Mouse (Mus musculus) ZHBTc4 (cell line): ENCODE data around the gene Krt9.
"Not testable (repeated sequence)": the region's sequence is repeated elsewhere in the genome, so short reads cannot be mapped to it uniquely, and the experiment has no call there.

Experiments used
- DNase-seq: peaks from one replicate; pipeline ENCODE4 v3.0.0-alpha.2; 2011; ENCODE audit warnings: low read depth, low spot score

Krt9 gene

GRCm38 (mm10) chr11:100192992-100193391 lies at the start of gene Krt9:
Gene Krt9, minus strand, starts transcription at chr11:100193246.
- no peak for DNase-seq

- DNase-seq: not testable (repeated sequence)
Measured at GRCm38 (mm10) chr11:100240272-100240671, 47.2 kb upstream of the Krt9 start.

DNA sequence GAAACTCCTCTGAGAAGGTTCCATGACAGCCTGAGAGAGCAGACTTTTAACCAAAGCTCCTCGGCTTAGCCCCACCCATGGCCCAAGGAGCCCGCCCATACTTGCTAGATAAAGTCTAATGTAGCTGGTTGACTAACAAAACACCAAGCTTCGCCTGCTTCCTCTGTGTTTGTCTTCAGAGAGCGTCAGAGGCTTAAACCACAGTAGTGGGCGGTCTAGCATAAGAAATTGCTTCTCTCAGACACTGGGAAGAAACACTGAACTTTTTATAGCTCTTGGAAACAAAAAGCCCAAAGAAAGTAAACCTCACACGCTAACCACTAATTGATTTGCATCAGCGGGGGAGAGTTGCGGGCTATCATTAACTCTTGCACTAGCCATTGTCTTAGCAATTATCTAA lies 28.7 kb upstream of the Krt9 start:
- DNase-seq: peak; percentile 60

DNA sequence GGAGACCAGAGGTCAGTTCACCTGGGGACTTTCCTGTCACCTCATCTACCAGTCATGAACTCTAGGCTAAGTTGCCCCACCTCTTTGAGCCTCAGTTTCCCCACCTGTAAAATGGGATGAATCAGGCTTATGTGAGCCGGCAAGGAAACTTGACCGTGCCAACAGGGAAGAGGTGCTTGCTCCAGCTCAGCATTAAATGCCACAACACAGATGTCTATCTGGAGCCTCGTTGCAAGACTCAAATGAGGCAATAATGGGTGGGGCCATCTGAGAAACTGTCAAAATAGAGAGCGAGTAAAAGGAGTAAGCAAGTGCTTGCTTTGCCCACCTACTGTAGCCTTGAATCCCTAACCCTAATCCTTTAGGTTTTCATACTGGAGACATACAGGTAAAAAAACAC lies 26.3 kb upstream of the Krt9 start:
- no peak for DNase-seq

- DNase-seq: no peak
Measured at GRCm38 (mm10) chr11:100208542-100208941, 15.5 kb upstream of the Krt9 start.

DNA sequence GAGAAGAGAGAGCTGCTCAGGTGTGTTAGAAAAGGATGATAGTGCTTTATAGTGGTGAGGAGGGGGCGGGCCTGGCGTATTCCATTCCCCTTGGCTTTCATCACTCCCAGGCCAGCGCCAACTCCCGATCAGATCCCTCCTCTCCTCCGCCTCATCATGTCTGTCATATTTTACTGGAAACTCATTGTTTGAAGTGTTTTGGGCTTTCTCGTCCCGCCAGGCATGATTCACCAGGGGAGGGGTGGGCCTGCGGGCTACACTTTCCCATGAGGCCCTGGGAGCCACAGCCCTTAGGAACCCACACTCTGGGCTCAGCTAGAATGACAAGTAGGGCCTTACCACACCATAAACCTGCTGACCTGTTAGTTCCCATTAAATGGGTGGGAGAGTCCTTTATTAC lies 14.5 kb upstream of the Krt9 start, which contains the start of gene Krt14:
Krt14 (minus strand) TSS at position 51 of the 400 bp plus-strand sequence.
- DNase-seq: no peak

- DNase-seq: peak; percentile 79
Measured at GRCm38 (mm10) chr11:100203448-100203847, 10.4 kb upstream of the Krt9 start.

DNA sequence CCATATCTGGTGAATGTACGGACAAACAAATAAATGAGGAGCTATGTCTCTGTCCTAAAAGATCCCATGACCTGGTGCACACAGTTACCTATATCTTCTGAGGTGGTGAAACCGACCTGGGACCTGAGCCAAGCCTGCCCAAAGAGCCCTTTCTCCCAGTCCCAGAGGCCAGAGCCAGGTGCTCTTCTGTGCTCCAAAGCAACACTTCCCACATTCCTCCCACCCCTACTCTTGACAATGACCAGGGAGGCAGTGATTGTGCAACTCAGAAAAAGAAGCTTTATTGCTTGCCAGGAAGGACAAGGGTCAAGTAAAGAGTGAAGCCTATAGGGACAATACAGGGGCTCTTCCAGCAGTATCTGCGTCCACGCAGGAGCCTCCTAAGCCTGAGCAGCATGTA lies 9.9 kb upstream of the Krt9 start:
- no peak for DNase-seq

DNA sequence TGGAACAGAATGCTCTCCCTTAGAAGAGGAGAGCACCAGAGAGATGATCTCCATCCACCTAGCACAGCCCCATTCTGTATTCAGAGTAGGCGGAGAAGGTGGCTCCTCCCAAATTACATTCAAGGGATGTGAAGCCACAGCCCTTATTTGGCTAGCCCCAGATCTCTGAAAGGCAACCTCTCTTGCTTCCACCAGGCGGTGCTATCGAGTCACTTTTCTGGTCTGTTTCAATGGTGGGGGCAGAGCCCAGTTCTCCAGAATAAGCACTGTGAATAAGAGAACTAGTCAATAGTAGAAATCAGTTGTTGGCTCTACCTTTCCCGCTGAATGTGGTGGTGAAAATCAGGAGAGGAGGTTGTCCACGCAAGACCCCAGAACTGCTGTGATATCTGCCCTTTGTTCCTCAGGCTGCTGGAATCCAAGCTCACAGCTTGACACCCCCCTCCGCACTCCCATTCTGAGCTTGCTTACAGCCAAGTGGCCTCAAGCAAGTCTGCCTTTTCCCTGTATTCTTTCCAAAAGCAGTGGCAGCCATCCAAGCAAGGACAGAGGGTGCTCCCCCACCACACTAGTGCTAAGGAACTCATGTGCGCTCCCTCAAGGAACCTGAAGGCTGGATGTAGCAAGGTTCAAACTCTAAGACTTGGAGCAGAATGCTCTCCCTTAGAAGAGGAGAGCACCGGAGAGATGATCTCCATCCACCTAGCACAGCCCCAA lies 7.2 kb upstream of the Krt9 start:
- DNase-seq: peak; percentile 90

- peak; percentile 74 for DNase-seq
Measured at GRCm38 (mm10) chr11:100198666-100199065, 5.6 kb upstream of the Krt9 start.

- no peak for DNase-seq
Measured at GRCm38 (mm10) chr11:100191820-100192219, 1.2 kb downstream of the Krt9 start.

DNA sequence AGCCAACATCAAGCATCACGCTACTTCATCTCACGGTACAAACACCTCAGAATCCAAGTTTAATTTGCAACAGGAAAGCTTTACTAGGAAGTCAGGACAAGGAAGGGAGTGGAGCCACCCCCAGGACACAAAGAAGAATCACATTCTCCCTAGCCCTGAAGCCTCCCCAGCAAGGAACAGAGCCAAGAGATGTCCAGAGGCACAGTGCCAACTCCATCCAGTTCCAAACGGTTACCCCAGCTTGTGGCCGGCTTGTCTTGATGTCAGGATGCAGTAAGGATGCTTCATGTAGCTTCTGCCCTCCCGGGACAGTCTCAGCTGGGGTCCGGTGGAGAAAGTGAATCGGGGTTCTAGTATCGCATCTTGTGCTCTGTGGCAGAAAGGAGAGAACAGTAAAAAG lies 6.3 kb downstream of the Krt9 start:
- DNase-seq: no peak

DNA sequence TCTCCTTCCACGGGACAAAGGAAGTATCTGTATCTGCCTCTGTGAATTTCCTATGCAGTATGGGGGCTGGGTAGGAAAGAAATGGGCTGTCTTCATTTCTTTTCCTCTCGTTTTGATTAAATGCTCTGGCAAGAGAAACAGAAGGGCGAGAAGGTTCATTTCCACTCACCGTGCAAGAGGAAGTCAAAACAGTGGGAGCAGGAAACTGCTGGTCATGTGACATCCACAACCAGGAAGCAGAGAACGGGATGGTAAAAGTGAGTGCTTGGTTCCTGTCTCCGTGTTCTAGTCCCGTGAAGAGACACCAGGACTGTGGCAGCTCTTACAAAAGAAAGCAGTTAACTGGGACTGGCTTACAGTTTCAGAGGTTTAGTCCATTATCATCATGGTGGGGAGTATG lies 11.3 kb downstream of the Krt9 start:
- no peak for DNase-seq

DNA sequence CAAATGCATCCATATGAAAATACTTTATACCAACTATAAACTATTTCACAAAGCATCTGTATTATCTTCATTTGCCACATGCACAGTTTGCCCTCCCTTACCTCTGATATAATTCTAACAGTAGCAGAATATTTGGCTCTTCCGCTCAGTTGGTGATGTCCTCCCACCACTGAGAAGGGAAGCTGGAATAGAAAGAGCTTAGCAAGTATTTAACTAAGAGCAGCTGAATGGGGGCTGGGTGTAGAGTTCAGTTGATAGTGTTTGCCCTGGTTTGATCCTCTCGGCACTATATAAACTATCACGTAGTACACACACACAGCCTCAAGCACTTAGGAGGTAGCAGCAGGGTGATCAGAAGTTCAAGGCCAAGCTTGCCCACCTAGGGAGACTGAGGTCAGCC lies 13.8 kb downstream of the Krt9 start:
- DNase-seq: no peak

GRCm38 (mm10) chr11:100178307-100178706 lies 14.7 kb downstream of the Krt9 start:
- DNase-seq: no peak

DNA sequence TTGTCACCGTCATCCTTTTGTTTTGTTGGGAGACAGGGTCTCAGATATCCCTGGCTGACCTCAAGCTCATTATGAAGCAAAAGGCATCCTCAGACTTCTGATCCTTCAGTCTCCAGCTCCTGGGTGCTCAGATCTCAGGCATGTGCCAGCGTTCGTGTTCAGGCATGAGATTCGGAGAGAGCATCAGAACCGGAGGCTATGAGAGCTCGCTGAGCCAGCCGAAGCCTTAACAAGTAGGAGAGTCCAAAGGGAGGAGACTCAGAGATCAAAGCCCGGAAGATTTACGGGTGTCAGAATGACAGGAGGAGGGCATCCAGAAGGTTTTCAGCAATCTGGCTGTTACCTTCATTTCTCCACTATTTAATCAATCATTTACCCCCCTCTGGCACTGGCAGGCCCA lies 16.3 kb downstream of the Krt9 start:
- no peak for DNase-seq

DNA sequence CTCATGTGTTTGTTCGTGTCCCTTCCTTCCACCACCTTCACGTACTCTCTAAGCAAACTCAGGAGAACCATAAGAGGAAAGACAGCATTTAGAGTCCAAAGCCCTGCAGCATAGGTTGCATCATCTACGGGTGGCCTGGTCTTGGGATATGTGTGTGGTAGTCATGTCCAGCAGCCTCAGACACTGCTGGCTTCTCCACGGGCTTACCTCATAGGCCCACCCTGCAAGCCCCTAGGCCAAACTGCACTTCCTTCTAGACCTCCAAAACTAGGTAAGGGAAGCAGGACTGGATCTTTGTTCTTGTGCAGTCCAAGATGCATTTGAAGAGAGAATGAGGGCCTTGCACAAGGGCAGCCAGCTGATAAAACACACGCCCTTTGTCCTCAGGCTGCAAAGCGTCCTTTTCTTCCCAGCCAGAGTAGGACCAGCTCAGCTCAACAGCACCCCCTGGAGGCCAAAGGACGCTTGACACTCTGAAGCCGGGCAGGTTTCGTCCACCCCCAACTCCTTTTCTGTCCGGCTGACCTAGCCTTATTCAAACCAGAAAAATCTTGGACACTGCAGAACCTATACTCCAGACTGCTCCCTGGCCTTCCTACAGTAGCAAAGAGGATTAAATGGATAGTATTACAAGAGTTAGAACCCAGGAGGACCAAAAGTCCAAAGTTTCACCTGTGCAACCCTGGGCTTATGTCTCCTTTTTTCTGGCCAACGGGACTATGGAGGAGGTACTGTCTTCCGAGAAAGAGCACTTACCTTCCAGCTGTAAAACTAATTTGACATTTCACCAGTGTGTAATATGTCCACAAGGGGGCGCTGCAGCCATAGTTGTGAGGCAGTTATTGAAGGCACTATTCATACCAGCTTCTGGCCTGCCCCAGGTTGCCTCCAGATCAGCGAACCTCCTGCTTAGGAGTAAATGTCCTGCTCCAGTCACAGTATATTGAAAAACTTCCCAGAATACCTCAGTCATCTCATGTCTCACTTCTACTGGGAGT lies 24.0 kb downstream of the Krt9 start:
- DNase-seq: peak; percentile 85

DNA sequence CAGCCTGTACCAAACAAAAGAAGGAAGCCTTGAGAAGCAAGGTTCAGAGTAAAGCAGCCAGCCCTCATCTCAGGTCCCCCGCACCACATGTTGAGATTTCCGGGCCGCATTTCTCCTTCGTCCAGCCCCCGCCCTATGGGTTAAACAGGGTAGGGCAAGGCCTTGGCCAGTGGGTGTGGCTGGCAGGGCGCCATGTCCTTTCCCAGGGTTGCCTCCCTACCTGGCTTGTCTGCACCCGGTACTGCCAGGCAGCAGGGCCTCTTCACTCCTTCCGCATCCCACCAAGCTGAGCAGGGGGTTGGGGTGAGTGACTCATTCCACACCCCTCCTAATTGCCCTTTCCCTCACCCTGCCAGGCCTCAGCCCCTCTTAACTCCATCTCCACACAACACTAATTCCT lies 25.0 kb downstream of the Krt9 start:
- DNase-seq: peak; percentile 18

DNA sequence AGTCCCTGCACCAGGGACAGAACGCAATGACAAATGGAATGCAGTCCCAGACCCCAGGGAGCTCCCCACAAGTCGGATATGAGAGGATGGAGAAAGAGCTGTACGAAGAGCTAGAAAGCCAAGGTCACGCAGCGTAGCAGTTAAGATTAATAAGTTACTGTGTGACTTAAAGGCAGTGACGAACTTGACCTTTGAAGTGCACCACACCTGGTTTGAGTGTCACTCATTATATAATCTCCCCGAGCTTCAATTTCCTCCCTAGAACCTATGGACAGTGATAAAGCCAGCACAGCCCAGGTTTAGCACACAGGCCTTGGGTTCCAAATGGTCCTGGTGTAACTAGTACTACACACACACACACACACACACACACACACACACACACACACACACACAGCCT lies 28.7 kb downstream of the Krt9 start:
- no peak for DNase-seq

DNA sequence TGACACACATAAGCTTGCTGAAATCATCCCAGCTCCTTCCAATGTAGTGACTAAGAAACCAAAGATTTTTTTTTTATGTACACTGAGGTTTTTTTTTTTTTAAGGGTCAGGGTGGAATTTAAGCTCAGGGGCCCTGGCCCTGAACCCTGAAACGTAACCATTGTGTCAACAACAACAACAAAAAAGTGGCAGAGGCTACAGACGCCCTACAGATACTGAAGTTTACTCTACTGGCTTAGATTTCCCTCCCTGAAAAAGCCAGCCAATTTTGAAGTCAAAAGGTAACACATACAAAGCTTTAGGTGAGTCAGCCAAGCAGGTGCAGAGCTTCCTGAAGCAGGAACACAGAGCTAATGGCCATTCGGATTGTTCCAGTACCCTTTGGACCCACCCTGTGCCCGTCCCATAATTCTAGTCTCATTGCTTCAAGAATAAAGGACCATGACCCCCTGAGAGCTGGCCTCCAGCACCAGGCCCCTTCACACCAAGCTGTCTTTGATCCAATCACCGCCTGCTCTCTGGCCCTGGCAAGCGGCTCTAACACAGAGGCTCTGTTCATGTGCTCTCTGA lies 35.1 kb downstream of the Krt9 start:
- no peak for DNase-seq

GRCm38 (mm10) chr11:100157331-100157730 lies 35.7 kb downstream of the Krt9 start:
- DNase-seq: no peak
